Mouse (Mus musculus): ENCODE results near the gene Ptn.
"Not testable (repeated sequence)": the region's sequence is repeated elsewhere in the genome, so short reads cannot be mapped to it uniquely, and the experiment has no call there.

Gene Ptn

DNA sequence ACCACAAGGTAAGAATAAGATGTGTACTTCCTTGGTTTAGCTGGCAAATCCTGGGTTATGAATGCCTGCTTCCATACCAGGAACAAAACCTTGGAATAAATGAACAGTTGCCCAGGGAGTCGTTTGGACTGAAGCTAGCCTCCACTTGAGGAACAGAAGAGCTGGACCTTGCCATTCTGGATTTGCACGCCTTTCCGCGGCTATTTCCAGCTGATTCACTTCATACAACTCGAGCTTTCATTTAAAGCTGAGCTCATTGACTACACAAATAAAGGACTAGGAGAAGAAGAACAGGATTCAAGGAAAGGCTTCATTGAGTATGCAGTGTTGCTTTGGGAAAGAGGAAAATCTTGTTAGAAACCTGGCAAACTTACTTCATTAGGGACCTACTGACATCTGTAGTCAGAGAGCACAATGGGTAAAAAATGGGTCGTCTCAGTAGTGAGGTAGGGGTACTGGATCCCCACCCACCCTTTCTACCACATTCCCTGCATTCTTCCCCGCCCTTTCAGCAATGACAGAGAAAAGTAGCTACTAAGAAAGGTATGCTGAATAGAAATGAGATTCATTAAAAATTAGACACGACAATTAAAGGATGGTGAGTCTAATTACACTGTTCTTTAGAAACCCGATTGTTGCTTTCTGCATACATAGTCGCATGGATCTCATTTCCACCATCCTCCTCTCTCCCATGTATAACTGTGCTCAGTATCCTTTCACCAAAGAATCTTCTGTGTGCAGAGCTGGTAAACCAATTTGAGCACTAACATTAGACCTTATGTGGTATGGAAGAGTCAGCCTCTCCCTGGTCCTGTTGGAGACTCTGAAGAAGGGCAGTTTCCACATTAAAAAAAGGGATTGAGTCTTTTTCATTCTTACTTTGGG, 54.8 kb downstream of the Ptn start:
- DNase-seq (ENCODE audit: low read depth, low spot score), result no peak

DNA sequence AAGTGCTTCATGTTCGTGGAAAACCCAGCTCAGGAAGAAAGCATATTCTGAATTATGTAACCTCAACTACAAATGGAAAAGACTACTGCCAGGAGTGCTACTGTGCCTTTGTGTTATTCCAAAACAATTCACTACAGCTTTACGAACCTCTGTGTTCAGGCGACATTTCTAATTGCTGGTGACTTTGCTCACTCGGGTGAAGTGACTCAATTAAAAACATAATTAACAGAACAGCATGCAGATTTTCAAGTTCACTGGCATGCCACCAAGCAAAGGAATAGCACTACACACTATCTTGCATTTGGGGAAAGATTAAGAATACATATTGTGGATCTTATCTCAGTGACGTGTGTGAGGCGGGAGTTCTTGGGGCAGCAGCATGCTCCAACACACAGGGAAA, 57.1 kb downstream of the Ptn start:
- DNase-seq (ENCODE audit: low read depth, low spot score), result no peak

DNA sequence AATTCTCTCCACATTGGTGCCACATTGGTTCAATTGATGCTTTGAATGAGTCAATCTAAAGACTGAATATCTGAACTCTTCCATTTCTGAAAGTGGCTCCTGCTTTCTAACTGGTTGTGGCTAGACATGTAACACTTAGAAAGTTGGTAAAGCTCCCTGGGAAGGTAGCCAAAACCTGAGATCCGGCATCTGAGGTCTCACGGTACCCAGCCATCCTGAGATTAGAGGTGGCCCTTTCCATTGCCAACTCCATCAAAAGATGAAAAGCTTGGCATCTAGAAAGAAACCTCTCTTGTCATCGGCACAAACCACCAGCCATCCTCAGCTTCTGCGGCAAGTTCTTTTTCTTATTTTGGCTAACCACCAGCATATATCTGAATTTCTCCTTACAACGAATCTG, 70.2 kb downstream of the Ptn start:
- DNase-seq (ENCODE audit: low read depth, low spot score), result no peak

DNA sequence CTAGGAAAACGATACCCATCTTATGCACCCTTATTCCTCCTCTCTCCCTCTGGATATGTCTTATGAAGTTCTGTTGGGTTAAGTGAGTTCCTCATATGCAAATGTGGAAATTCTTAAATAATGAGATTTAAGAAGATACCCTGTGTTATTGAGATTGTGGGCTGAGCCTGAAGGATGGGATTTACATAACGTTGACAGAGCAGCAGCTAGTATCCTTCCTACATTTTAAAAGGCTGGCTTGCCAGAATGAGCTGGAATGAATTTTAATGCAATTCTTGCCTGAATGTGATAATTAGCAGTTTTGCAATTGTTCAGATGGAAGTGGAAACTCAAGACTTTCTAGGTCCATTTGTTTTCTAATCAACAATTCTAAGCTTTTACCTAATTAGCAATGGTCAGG, 73.3 kb downstream of the Ptn start:
- peak; percentile 53 for DNase-seq (ENCODE audit: low read depth, low spot score)

DNA sequence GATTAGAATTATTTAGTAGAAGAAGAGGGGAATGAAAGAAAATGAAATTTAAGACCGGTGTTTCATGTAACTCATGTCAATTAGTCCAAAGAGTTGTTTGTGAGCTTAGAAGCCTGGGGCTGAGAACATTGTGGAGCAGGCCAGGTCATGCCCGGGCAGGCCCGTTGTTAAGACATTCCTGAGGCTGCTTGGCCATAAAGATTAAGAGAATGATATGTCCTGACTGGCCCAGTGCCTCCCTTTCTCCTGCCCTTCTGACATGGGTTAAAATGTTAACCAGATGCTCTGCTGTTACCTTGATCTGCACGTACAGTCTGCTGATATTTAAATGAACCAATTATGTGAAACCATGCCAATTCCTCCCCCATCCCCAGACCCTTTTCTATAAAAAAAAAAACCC, 74.4 kb downstream of the Ptn start:
- DNase-seq (ENCODE audit: low read depth, low spot score), result not testable (repeated sequence)

DNA sequence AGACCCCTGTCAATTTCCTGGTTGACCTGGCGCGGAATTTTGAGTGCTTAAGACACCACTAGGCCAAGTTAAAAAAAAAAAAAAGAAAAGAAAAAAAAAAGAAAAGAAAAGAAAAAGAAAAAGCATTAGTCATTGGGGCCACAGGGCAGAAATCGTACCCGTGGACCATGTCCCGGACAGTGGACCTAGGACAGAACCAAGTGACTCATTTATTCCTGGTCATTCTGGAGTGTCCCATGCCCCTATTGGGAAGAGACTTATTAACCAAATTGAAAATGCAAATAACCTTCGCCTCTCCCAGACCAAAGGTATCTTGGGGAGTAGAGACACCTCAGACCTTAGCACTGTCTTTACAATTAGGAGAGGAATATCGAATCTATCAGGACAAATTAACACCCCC, 80.2 kb downstream of the Ptn start:
- DNase-seq (ENCODE audit: low read depth, low spot score), result not testable (repeated sequence)

DNA sequence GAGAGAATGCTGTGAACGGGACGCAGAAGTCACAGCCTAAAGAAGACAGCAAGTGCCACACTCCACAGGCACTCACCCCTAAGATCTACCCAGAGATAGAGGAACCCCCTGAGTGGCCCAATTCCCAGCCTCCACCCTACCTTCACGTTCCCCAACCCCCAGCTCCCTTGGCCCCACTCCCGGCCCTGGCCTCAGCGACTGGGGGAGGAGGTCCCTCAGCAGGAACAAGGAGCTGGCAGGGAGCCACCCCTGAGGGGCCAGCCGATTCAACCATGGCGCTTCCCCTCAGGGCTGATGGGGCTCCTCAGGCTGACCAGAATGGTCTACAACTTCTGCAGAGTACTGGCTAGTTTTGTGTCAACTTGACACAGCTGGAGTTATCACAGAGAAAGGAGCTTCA, 81.9 kb downstream of the Ptn start:
- no peak for DNase-seq (ENCODE audit: low read depth, low spot score)

DNA sequence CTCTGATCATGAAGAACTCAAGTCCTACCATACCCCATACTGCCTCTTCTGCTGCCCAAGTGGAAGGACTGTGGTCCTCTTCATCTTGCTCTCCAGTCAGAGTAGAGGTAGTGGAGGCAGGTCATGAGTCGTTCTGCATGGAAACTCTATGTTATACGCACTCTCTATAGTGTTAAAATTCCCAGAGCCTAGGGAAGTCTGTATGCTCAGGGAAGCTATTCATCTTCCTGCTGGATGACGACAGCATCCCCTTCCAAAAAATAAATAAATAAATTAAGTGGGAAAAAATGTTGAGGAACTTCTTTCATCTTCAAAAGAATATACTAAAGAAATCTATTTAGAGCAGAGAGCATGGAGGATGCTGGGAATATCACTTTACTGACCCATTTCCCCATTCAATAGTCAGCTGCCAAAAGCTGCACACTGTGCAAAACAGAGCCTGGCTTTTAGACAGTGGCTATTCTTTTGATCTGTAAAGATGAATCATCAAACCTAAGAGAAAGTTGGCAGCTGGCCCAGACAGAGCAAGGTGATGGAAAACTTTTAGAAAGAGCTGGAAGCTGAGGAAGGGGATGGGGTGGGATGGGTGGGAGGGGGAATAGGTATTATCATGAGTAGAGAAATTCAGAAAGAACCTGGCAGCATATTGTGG, 84.4 kb downstream of the Ptn start:
- peak; percentile 21 for DNase-seq (ENCODE audit: low read depth, low spot score)

DNA sequence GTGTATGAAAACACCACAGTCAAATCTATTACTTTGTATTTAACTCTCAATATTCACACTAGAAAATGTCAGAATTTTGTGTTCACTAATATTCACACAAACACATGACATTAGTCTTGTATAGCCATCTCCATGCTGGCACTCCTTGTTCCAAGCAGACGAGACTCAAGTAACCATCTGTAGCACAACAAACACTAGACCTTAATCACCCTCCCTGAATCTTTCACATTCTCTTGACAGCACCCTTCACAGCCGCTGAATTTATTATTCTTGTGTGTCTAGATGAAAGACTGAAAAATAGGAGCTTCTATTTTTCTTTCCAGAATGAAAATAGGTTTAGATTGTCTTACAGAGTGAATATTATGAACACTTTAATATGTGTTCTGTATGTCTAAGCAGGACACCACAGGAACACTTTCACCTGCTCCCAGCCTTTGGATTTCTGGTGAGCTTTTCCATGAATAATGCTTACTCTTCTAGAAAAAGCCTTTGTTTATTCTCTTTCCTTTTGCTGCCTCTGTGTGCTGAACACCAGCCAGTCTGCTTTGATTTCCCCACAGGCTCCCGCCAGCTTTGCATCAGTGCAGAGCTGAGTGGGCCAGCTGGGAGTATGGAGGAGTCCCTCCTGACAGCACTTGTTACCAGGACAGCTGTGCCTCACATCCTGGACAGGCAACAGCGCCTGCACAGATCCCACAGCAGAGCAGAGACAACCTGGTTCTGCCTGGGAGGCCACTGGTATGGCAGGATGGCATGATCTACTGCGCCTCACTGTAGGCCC, 87.1 kb downstream of the Ptn start:
- peak; percentile 55 for DNase-seq (ENCODE audit: low read depth, low spot score)

DNA sequence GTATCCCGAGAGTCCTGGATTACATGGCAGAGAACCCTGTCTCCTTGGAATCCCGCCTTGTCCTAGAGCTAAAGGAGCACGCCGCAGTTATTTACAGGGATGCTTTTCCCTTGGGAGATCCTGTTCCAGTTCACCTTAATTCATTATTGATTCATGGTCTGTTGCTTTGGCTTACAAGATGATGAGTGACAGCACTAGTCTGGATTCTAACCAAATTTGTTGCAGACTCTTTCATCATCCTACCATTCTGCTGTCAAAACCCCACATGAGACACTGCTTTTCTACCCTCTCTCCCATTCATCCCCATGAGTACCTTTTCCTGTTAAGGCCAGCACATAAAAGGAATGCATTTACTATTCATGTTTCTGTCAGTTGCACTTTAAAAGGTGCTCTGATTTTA, 96.7 kb downstream of the Ptn start:
- DNase-seq (ENCODE audit: low read depth, low spot score), result no peak

DNA sequence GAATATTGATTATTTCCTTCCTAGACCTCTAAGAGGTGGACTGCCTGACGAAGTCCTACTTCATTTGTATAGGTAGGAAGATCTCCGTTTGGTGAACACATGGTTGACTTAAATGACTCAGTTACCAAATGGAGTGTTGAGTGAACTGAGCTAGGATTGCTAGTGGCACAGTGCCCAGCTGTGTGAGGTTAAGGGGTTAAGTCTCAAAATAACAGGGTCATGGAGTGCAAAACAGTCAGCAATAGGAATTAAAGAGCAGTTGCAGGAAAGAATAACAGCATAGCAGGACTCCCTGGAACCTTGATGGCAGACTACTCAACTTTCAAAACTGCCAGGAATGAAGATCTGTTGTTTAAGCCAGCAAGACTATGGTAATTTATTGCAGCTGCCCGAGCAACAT, 114.5 kb downstream of the Ptn start:
- DNase-seq (ENCODE audit: low read depth, low spot score), result no peak

DNA sequence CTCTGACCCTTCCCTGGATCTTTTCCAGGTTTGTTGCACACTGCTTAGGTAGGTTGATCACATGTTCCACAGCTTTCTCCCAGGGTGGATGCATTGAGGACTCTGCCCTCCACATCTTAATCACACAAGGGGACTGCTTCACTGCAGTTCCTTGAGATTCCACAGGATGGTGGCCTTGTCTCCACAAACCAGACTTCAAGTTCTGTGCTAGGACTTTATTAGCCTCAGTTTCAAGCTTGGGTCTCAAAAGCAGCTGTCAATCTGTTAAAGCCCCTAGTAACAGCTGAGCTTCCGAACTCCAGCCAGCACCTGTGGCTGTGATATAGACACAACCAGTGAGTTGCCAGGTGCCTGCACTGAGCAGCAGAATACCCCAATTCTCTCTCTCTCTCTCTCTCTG, 118.5 kb downstream of the Ptn start:
- peak; percentile 58 for DNase-seq (ENCODE audit: low read depth, low spot score)

DNA sequence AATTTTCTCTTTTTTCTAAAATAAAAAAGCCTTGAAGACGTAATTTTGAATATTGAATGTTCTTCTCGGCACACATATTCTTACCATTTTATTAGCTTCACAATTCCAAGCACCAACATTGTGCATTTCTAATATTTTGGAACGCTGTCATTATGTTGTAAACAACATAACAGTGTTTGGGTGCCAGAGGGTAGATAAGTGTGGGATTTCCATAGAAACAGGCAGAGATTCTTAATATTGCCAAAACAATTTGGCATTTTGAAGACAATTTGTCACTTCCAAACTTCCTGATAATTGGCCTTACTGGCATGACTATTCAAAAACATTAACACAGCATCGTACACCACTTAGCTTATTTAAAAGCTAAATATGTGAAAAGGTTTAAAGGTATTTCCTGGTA, 119.1 kb downstream of the Ptn start:
- DNase-seq (ENCODE audit: low read depth, low spot score), result no peak

DNA sequence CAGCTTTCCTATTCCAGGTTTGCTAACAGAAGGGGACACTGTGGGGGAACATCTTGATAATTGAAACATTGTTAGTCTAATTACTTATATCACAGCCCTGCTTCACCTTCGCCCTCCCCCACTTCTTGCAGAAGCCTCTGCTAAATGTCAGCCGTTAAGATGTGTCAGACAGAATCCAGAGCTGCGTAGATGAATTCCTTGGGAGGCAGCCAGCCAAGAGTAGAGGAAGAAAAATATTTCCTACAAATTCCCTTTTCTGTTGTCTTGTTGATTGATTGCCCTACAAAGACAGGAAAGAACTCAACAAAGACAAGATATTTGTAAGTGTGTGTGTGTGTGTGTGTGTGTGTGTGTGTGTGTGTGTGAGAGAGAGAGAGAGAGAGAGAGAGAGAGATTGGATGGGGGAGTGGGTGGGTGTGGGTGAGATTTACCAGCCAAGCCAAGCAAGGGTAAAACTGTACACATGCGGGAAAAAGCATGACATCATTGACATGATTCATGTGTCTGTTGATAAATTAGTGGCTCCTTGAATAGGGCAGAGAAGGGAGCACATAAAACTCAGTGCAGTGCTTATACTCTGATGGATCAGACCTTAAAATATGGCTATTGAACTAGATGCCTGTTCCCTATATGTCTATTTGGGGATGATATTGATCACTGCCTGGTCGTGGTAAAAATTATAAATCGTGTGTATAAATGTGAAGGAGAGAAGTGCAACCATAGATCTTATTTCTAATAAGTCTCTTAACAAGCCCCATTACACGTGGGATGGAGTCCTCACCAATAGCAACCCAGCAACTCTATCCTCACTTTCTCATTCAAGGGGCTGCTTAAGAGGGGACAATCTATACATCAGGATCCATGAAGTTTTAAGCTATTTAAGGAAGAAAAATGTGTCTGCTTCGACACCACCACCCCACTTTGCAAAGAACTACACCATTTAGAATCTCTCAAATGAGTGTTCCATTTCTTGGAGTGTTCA, 133.0 kb downstream of the Ptn start:
- DNase-seq (ENCODE audit: low read depth, low spot score), result no peak

DNA sequence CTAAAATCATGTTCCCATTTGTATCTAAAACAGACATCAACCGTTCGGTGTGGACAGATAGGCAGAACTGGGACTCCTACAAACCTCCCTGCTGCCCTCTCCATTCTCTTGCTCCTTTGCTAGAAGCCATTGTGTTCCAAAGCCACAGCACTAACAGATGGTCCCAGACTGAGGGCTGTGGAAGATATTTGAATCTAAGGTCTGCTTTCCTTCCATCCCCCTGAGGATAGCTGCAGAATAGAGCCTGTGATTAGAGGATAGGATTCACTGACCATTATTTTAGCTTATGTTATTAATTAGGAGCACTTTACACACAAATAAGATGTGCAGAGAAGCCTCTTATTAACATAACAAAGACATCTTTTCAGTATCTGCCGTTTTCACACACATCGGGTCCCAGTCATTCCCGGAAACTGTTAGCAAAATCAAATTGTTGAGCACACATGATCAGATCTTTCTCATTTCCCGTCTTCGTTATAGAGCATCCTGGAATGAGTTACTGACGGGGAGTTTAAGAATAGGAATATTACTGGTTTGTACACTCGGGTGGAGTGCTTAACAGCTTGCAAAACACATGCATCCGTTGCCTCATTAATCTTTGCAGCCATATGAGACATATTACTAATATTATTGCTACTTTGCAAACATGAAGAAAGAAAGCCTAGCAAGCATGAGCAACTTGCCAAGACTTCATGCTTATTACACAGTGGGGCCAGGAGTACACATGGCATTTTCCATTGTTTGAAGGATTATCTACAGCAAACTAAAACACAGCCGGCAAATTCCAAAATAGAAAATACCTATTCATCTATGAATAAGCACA, 137.4 kb downstream of the Ptn start:
- DNase-seq (ENCODE audit: low read depth, low spot score), result no peak

DNA sequence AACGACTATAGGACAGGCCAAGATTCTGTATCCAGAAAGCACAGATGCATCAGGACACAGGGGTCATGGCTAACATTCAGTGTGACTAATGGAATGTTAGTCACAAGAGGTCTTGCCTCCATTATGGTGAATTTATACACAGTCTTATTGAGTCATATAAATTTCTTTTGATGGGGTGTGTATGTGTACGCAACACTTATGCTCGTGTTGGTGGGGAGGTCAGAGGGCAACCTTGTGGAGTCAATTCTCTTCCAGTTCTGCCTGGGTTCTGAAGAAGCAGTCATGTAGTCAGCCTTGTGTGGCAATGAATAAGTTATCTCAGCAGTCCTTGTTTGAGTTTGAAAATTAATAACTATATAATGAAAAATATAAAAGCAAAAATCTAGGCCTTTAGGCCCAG, 138.7 kb downstream of the Ptn start:
- DNase-seq (ENCODE audit: low read depth, low spot score), result no peak

All from telencephalon, adult 2 months (tissue).